Mouse (Mus musculus) ES-CJ7 (cell line): ENCODE measurements at regions not wholly inside any gene's neighbourhood (a gene's known extent, or its start where the extent isn't known, plus 50 kb on each side); places are given as distances from the start of the nearest gene placed in this dataset.

Source experiments
- DNase-seq: peaks from one replicate; pipeline ENCODE4 v3.0.0; 2011; ENCODE audit warnings: low read depth, low spot score

DNA sequence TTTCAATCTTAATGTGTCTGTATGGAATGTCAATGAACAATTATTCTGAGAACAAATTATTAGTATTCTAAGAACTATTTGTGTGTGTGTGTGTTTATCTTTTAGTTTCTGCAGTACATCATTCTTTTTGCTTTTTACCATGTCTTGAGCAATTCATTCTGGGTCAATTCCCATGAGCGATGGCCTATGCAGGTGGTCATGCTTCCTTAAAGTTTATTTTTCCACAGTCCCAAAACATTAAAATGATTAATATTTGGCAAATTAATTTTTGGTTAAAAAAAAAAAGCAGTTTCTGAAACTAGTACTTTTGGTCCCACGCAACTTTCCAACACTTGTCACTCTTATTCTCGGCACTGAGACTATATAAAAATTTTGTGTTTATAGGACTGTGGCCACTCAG is 416.8 kb upstream of the Rgmb start:
- DNase-seq = no peak

DNA sequence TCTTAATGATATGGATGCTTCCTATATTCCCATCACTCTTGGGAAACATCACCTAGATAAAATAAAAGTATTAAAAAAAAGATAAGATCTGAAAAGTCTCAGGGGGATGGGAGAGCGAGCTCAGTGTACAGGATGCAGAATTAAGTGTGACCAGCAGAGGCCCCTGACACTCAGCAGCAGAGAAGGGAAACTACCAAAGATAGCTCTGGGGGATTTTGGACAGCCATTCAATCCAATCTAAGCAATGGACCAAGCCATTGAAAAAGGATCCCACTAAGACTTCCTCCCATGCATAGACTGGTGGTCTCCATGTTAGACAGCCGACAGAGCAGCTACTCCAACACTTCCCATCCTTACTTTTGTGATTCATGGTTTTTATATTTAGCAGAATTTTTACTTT is 390.4 kb upstream of the Rgmb start:
- DNase-seq = peak; percentile 54

DNA sequence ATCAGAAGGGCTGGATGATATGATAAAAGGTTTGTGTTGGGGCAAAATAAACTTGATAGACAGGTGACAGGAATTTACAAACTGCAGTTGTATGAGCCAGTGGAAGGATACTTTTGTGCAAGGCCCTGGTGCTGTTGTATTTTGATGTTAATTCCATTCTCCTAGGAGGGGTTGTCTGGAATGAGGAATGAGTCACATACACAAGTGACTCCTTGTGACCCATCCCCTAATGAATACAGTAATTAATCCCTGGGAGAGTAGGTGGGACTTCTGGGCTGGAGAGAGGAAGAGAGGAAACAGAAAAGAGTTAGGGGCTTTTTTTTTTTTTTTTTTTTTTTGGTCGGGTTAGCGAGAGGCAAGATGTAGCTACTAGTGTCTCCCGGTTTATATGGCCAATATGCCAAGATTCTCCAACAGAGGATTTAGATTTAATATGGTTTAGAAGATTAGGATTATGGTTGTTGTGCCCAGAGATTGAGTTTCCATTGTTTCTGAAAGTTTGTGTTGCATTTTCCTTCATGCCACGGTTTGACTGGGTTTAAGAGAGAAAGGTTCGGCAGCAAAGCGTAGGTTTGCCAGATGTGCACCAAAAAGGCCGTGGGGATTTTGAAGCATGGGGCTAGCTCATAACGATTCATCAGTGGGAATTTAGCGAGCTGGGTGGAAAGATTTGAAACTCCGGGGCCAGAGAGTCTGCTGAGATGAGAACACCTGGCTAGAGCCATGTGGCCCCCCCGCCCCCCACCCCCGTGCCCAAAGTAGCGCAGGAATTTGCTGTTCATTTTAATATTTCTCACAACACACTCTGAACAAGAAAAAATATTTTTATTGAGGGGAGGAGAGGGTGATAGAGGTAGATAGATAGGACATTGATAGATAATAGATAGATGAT is 389.1 kb upstream of the Rgmb start:
- DNase-seq = peak; percentile 57

GRCm38 (mm10) chr17:16218623-16219022 is 387.8 kb upstream of the Rgmb start:
- no peak for DNase-seq

DNA sequence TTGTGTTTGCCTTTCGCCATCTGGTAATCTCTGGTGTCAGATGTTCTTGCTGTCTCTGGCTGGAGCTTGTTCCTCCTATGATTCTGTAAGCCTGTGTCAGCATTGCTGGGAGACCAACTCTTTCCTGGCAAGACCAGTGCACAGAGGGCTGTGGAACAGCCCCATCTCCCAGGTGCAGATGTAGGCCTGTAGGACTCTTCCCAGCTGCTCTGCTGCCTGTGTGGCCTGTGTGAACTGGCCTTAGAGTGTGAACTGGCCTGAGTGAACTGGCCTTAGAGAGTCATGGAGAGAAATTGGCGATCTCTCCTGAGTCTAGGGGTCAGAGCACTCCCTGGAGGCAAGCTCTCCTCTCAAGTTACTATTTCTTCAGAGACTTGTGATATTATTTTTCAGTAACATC is 386.0 kb upstream of the Rgmb start:
- DNase-seq = no peak

DNA sequence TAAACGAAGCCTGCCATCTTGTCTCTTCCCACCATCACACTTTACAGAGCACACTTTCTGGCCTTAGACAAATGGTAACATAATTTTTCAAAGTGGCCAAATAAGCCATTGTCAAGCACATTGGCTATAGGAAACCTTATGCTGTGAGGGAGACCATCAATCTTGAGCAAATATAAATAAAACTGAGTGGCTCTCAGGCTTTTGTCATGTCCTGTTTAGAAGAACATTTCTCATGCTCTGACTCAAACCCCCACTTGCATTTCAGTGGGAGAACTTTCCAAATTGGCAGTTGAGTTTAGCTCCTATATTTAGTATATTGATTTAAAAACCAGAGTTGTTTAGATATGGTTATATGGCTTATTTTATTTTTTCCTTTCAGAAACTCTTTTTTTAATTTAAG is 362.8 kb upstream of the Rgmb start:
- no peak for DNase-seq

- no peak for DNase-seq
These were observed 350.0 kb upstream of the Rgmb start for GRCm38 (mm10) chr17:16180856-16181255.

DNA sequence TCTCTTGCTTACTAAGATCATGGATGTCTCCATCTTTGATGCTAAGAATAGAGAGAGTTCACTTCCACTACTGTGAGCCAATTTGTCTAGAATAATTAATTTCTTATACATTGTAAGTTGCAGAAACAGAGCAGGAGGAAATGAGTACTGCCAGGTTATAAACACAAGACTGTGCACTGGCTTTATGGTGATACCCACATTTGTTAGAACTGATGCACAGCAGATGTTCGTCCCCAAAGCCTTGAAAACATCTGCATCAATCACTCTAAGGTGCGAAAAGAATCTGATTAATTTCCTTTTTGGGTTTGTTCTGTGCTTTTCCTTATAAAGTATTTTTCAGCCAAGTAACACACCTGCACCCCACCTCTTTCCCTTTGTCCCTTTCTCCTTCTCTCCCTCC is 347.3 kb upstream of the Rgmb start:
- DNase-seq = no peak

DNA sequence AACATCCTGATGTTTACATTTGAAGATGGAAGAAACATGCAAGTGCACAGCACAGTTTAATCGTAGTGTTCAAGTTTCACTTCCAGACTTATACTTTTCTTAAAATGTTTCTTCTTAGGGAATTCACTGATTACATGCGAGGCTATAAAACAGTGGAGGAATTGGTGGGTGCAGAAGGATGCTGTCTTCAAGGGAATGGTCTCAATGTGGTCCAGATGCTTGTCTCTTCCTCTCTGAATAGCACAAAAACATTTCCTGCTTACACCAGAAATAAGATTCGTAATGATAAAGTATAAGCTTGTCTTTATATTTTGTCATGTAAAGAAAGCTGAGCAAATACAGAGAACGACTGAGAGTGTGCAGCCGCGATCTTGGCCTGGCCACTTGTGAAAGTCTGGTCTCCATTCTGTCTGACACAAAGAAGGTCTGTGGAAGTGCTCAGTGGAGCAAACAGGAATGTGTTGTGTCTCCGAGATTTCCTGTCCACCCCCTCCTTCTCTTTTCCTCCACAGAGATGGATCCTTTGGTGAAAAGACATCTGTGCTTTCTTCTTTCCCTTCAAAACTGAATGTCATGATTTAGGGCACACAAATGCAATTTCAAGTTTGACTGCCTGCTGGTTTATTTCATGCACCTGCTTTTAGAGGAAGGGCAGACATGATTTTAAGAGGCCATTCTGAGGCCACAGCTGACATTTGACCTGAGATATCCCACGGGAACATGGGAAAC is 346.1 kb upstream of the Rgmb start:
- DNase-seq = no peak

DNA sequence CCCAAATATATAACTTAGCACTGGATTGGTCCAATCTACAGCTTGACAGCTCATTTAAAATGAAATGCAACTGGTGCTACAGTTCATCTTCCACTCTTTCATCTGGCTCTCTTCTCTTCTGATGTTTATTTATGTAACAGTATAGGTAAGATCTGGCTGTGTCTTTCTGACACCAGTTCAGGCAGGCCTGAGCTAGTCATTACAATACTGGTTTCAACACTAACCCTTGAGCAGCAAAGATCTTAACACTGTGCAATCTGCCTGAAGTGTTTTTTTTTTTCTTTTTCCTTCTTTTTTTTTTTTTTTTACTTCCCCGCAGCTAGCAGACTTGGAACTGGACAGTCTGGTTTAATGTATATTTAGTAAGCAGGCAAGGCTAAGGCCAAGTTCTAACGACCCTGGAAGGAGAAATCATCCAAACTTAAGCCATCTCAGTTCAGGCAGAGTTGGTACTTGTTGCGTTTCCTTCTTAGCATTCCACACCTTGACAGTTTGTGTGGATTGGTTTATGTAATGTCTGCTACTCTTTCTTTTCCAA is 342.8 kb upstream of the Rgmb start:
- DNase-seq = no peak

GRCm38 (mm10) chr17:16166731-16167130 is 335.9 kb upstream of the Rgmb start:
- DNase-seq = no peak

GRCm38 (mm10) chr17:16158119-16158518 is 327.3 kb upstream of the Rgmb start:
- DNase-seq = no peak

GRCm38 (mm10) chr17:16157711-16158110 is 326.9 kb upstream of the Rgmb start:
- DNase-seq = no peak

GRCm38 (mm10) chr17:16157135-16157534 is 326.3 kb upstream of the Rgmb start:
- no peak for DNase-seq

DNA sequence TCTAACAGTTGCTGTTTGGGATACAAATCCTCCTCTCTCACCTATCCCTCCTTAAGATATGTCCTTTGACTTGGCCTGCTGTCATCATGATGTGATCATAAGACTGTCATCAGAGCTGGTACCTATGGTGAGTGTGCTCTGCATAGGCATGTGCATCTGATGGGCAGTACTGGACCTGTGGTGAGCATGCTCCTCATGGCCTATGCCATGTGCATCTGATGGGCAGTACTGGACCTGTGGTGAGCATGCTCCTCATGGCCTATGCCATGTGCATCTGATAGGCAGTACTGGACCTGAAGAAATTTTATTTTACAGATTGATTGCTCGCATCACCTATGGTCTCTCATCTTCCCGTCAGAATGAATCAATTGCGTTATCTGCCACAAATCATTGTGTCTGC is 325.8 kb upstream of the Rgmb start:
- DNase-seq = no peak

DNA sequence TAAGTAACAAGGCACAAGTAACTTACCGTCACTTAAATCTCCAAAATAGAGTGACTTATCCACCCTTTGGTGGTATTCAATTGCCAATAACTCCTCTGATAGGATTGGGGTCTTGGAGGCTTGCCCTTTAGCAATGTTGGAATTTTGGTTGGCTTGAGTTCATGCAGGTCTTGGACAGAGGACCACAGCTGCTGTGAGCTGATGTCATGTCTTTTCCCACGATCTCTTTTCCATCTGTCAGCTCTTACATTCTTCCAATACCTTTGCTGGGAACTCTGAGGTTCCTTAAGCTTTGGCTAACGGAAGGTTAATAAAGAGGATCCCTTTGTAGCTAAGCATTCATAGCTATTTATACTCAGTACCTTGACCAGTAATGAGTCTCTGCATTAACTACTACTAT is 324.7 kb upstream of the Rgmb start:
- DNase-seq = no peak
